Mouse (Mus musculus): Measurements from ENCODE around the gene Marveld3. TPM values are rescaled to one million over a fixed set of nuclear protein-coding genes. Genes with fewer than 3 reads are reported as not detected.

Gene Marveld3
- total RNA-seq, 2 experiments from 2014 or later, result not detected

- DNase-seq (ENCODE audit: low spot score), result no peak
These were observed 58.0 kb downstream of the Marveld3 start for GRCm38 (mm10) chr8:109903909-109904469.

GRCm38 (mm10) chr8:109902379-109902778 lies 59.6 kb downstream of the Marveld3 start:
- no peak for DNase-seq (ENCODE audit: low spot score)

Other genes with a start within 250 kb of the Marveld3 start
- gene Atxn1l, start 224.5 kb downstream of the Marveld3 start, total RNA-seq (2021), result 10 to 100 TPM; 21.8 to 23.4 TPM
- 10 to 100 TPM; 28.2 to 37.0 TPM for gene Ap1g1, start 183.6 kb downstream of the Marveld3 start, total RNA-seq (2021)
- 1 to 10 TPM; 1.8 to 2.3 TPM for gene Phlpp2, start 93.7 kb downstream of the Marveld3 start, total RNA-seq (2021)
- under 1 TPM in 1 of 2 experiments, not detected in 1; 0.31 TPM for gene Tat, start 28.2 kb upstream of the Marveld3 start, total RNA-seq (2021)
- gene Chst4, start 77.5 kb upstream of the Marveld3 start, total RNA-seq (2021), result not detected
- gene Zfp612, start 117.5 kb upstream of the Marveld3 start, total RNA-seq (2021), result 1 to 10 TPM; 5.1 to 6.5 TPM
- not detected for gene Gm21964, start 139.0 kb upstream of the Marveld3 start, total RNA-seq (2021)
- gene Gm17720, start 140.6 kb upstream of the Marveld3 start, total RNA-seq (2021), result not detected
- not detected for gene Calb2, start 206.0 kb upstream of the Marveld3 start, total RNA-seq (2021)

Measured in gastrocnemius, adult 18-20 months (tissue).